Mouse (Mus musculus) embryonic fibroblast, embryonic 13.5 days (primary cell): ENCODE measurements around the gene Ckm.

Experiments
- CTCF ChIP-seq: IDR thresholded peaks from 2 replicates; pipeline ENCODE4 v1.5.1; 2011; ENCODE audit warnings: mild to moderate bottlenecking, control low read depth, low read length, moderate library complexity, borderline replicate concordance; ENCODE audit not compliant: insufficient read depth
- POLR2A ChIP-seq: IDR thresholded peaks from 2 replicates; pipeline ENCODE4 v1.6.1; 2011; ENCODE audit warnings: low read depth, mild to moderate bottlenecking, control low read depth, low read length, moderate library complexity

GRCm38 (mm10) chr7:19357381-19358375 is 46.9 kb upstream of the Ckm start:
- TF ChIP-seq CTCF (no peak), POLR2A (no peak)
